Mouse (Mus musculus) G1E (cell line): ENCODE measurements around the gene Tmem129.

Source experiments
- CTCF ChIP-seq: IDR thresholded peaks from 2 replicates; pipeline ENCODE4 v1.5.1; 2012; ENCODE audit warnings: low read depth, low read length, inconsistent platforms, mixed read lengths
- POLR2AphosphoS5 ChIP-seq: IDR thresholded peaks from 2 replicates; pipeline ENCODE4 v1.6.1; 2012; ENCODE audit warnings: low read depth, low read length, inconsistent platforms; ENCODE audit not compliant: insufficient replicate concordance
- TAL1 ChIP-seq: conservative IDR thresholded peaks from 2 replicates; pipeline ENCODE4 v1.6.1; 2012; ENCODE audit warnings: low read depth, low read length, inconsistent platforms, mixed read lengths

DNA sequence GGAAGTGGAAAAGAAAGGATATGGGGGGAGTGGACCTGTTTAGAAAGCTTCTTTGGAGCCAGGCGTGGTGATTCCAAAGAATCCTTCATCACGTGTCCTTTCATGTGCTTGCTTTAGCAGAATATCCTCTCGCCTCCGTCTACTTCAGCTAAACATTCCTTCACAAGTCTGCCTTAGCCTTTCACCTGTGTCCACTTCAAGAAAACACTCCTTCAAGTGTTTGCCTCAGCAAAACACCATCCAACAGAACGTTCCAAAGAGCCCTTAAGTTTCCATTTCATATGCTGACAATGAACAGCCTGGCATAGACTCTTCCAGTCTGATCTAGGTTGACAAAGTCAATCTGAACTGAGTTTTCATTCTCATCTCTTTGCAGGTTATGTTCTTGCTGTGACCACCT is 20.0 kb upstream of the Tmem129 start:
- no peak for TF ChIP-seq CTCF
- TF ChIP-seq POLR2AphosphoS5, result no peak
- TF ChIP-seq TAL1, result no peak
